Mouse (Mus musculus) monocyte, adult 5-6 weeks (primary cell): Measurements from ENCODE around the gene Lrch1. TPM values are rescaled to one million over a fixed set of nuclear protein-coding genes. Genes with fewer than 3 reads are reported as not detected.

Source experiments
- total RNA-seq: library from RNA; stranded (forward); fragments of 200-1000, 200-491, 200-594 nt; gene quantifications from 3 replicates; pipeline ENCODE4 v1.2.3, GENCODE M21; 2017

The Lrch1 gene
- total RNA-seq, 1 experiment from 2014 or later, result 31.4 TPM

Other genes starting within 250 kb of the Lrch1 start
- gene Esd, start 215.6 kb downstream of the Lrch1 start, total RNA-seq, result 193 to 214 TPM (median 207 TPM) in 3 replicates
- gene Rubcnl, start 68.2 kb upstream of the Lrch1 start, total RNA-seq, result 33.3 to 38.2 TPM (median 36.0 TPM) in 3 replicates
- gene Lrrc63, start 183.0 kb upstream of the Lrch1 start, total RNA-seq, result 0.19 to 0.64 TPM (median 0.49 TPM) in 3 replicates
- 842 to 930 TPM (median 888 TPM) in 3 replicates for gene Lcp1, start 183.2 kb upstream of the Lrch1 start, total RNA-seq